Mouse (Mus musculus) mouse trophoblast stem cell (cell line): ENCODE measurements around the gene L1td1.

Source experiments
- in situ Hi-C, 2 experiments: fragments of 300-500 bp; cut with MseI, MboI; formaldehyde crosslinking; loops; 2 replicates in 1 of 2; 3 replicates in 1 of 2; pipeline ENCODE4 v1.15.1; 2025

Gene L1td1

DNA sequence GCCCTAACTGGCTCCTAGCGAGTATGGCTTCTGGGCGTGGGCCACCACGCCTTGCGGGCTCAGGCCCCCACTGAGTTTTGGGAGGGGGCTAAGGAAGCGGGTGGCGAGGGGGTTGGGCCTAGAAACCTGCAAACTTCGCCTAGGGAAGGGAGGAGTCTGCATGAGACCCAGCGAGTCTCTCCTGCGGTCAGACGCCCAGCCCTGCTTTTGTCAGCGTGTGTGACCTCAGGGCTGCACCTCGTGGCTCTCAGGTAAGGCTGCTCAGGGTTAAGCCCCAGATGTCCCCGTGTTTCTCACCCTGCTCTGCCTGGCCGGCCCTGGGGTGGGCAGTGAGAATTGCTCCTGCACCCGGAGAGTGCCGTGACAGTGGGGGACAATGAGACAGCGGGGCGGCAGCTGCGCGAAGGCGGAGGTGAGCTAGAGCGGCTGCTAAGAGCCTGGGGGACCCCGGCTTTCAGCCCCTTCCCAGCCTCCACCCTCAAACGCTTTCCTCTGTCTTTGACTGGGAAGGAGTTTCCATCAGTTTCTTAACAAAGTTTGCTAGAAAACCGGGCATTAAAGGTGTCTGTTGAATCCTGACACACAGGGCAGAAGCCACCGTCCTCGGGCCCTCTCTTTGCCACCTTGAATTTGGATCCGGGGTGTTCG lies at the start of gene L1td1:
Gene L1td1, plus strand, starts transcription at position 145 of the 648 bp plus-strand sequence.
- in situ Hi-C loops = loop anchor here in 1 of 2 experiments (10.0 to 25.0 kb wide), 2 partner anchors 158 to 461 kb away; partner anchors contain the start of gene Atg4c

DNA sequence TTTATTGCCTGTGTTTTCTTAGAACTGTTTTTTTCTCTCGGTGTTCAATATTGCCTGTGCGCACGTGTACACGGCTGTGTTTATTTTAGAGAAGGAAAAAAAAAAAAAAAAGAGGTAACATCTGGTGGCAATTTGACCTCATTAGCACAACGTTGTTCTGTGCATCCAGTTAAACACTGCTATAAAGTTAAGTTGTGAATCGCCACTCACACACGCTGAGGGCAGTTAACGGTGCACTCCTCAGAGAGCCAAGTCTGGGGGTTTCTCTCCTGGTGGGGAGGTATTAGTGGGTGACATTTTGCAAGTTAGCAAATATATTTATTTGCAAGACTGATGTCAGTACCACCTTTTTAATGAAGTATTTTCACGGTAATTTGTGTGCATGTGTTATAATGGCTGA lies 49.0 kb upstream of the L1td1 start:
- in situ Hi-C loops = no loop called here

DNA sequence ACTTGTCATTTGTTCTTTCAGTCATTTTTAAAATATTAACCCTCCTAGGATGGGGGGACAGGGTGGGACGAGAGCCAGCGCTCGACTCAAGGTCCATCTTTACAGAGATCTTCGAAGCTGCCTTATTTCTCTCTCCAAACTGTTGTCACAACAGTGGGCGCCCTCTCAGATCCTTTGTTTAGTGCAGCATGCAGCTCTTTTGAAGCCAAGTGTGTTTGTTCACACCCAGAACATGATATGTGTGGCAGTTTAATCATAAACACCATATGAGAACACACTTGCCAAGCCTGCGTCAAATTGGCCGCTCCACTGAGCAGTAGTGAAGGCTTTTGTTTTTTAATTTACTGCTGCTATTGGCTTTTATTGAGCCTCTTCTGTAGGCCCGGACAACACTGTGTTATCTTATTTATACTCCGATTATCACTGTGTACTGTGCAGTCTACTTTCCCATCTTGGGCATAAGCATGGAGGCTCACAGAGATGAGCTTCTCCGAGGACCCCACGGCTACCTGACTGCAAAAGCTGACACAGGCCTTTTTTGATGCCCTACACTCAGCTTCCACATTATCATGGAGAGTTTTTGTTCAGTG lies 39.8 kb upstream of the L1td1 start:
- in situ Hi-C loops = no loop called here

GRCm38 (mm10) chr4:98688116-98688515 lies 38.4 kb upstream of the L1td1 start:
- in situ Hi-C loops = no loop called here

- in situ Hi-C loops = no loop called here
Observed at GRCm38 (mm10) chr4:98688520-98688919, 38.0 kb upstream of the L1td1 start.

DNA sequence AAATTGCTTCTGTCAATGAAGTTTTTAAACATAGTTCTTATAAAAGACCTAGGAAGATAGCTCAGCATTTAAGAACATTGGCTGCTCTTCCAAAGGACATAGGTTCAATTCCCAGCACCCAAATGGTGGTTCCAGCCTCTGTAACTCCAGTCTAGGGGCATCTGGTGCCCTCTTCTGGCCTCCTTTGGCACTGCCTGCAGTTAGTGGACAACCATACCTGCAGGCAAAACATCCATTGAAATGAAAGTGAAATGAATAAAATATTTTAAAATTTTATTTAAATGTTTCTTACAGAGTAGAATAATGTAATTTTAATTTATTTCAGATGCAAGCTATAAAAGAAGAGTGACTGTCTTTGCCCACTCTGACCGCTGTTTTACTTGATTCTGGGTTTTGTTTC lies 36.5 kb upstream of the L1td1 start:
- in situ Hi-C loops = no loop called here

DNA sequence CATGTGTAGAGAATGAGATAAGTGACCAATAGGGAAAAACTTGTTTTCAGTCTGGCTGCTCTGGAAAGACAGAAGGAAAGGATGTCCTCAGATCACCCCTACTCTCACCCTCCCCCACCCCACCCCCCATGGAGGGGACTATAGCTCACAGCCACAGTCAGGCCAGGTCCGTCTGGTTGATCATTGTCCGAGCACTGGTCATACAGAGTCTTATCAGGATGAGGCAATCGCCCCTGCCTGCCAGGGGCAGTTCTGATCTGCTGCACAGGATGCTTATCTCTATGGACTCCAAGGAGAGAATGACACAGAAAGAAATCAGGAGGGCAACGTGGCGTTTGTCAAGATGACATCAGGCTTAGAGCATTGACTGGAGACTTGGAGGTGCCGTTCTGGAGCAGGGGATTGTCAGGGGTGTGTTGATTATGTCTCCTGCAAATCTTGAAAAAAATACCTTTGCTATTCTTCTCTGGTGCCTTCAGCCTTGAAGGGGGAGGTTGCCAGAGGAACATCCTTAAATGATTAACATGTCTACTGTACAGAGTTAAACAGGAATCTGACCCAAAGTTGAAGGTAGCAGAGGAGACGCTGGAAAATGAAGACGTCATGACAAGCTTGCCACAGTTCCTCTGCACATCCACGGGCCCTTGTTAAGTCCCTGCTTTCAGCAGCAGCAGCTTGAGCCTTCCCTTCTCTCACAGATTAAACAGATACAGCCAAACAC lies 32.9 kb upstream of the L1td1 start:
- in situ Hi-C loops = no loop called here

- in situ Hi-C loops = no loop called here
Observed at GRCm38 (mm10) chr4:98697932-98698331, 28.6 kb upstream of the L1td1 start.

GRCm38 (mm10) chr4:98698921-98699320 lies 27.6 kb upstream of the L1td1 start:
- in situ Hi-C loops = no loop called here

DNA sequence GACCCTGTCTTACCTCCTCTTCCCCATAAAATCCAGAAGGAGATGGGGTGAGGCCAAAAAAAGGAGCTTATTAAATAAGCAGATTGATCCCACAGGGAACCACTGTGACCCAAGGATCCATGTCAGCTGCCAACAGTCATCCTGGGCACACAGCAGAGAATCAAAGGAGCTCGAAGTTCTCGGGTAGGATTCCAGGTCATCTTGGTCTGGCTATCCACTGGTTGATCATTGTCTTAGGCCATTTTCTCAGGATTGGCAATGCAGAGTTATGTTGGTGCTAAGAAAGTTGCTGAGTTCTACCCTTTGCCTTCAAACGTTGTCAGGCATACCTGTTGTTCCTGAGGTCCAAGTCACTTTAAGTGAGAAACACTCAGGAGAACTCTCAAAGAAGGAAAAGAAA lies 26.4 kb upstream of the L1td1 start:
- in situ Hi-C loops = no loop called here

DNA sequence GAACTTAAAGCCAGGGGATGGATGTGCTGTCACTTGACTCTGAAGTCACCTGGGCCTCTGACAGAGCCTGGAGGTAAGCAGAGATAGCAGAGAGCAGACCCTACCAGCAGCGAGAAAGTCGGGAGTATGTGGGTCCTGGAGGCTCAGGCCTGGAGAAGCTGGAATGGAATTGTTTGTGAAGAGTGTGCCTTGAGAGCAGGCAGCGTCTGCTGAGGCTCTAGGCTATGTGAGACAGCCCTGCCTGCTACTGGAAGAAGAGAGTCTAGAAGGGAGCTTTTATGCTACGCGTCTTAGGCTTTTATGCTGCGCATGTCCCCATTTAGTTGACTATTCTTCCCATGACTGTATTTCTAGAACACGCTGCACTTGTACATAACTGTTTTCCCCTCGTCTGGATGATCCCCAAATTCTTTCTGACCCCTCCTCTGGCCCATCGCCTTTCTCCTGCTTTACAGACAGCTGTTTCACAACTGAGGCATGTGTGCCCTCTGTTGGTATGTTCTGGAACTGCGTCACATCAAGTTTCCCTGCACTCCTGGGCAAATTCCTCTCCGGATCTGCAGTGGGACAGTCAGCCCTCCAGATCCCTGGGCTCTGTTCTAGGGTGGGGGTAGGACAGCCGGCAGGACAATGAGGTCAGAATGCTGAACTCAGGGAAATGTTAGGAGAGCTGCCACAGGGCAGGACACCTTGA lies 24.2 kb upstream of the L1td1 start:
- in situ Hi-C loops = no loop called here

DNA sequence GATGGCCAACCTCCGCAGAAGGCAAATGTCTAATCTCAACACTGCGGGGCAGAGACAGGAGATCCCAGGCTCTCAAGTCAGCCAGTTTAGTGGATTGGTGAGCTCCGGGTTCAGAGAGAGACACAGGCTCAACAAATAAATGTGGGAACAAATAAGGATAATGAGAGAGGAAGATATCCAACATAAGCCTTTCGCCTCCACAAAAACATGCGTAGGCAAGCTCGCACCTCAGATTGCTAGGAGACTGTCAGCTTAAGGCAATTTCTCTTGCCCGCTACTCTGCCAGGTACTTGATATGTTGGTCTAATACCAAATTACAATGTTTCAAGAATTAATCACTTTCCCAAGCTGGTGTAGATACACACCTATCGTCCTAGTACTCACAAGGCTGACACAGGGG lies 15.6 kb upstream of the L1td1 start:
- in situ Hi-C loops = no loop called here

- in situ Hi-C loops = no loop called here
Observed at GRCm38 (mm10) chr4:98717735-98718546, 8.6 kb upstream of the L1td1 start.

- in situ Hi-C loops = no loop called here
Observed at GRCm38 (mm10) chr4:98718547-98718917, 8.0 kb upstream of the L1td1 start.

- in situ Hi-C loops = loop anchor here in 1 of 2 experiments (10.0 kb wide), 1 partner anchor 162 kb away; no protein-coding TSS in a partner anchor
Observed at GRCm38 (mm10) chr4:98722454-98722853, 4.1 kb upstream of the L1td1 start.

DNA sequence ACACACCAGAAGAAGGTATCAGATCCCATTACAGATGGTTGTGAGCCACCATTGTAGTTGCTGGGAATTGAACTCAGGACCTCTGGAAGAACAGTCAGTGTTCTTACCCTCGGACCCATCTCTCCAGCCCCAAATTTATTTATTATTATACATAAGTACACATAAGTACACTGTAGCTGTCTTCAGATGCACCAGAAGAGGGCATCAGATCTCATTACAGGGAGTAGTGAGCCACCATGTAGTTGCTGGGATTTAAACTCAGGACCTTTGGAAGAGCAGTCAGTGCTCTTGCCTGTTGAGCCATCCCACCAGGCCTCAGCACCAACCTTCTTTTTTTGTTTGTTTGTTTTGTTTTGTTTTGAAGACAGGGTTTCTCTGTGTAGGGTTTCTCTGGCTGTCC lies 1.9 kb upstream of the L1td1 start:
- in situ Hi-C loops = loop anchor here in 1 of 2 experiments (10.0 to 25.0 kb wide), 2 partner anchors 160 to 463 kb away; partner anchors contain the start of gene Atg4c

GRCm38 (mm10) chr4:98725439-98725838 lies 1.1 kb upstream of the L1td1 start:
- in situ Hi-C loops = loop anchor here in 1 of 2 experiments (10.0 to 25.0 kb wide), 2 partner anchors 159 to 462 kb away; partner anchors contain the start of gene Atg4c

GRCm38 (mm10) chr4:98727295-98727958 lies 893 bp downstream of the L1td1 start:
- in situ Hi-C loops = loop anchor here in 1 of 2 experiments (10.0 to 25.0 kb wide), 2 partner anchors 157 to 460 kb away; partner anchors contain the start of gene Atg4c

DNA sequence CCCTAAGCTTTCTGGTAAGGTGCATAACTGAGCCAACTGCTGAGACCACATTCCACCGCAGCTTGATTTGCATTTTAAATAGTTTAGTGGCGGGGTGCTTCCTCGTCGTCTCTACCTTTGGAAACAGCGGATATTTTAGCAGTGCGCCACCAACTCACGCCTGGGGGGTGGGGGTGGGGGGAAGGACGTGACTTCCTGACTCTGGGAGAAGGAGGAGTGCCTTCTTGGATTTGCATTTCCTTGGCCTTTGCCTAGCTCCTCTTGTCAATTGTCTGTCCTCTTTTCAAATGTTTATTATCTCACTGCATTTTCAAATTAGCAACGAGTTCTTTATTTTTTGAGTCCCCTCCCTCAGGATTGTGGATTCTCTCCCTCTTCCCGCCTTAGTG lies 1.4 kb downstream of the L1td1 start:
- in situ Hi-C loops = loop anchor here in 1 of 2 experiments (10.0 to 25.0 kb wide), 2 partner anchors 157 to 459 kb away; partner anchors contain the start of gene Atg4c

DNA sequence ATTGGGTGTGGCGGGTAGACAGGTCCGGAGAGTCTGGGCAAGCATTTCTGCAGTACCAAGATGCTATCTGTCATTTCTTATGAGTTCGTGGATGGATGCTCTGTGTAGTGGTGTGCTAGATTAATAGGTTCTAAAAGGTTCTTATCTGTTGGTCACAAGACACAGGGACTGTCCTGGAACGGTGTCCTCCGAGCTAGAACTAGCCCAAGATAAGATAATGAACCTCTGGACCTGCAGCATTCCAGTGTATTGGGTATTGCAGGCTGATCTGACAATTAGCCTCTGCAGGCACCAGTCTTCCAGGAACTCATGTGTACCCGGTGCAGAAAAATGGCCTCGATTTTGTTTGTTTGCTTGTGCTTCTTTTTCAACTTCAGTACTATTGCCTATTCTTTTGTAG lies 2.2 kb downstream of the L1td1 start:
- in situ Hi-C loops = loop anchor here in 1 of 2 experiments (10.0 to 25.0 kb wide), 2 partner anchors 156 to 459 kb away; partner anchors contain the start of gene Atg4c
